Mouse (Mus musculus) ZHBTc4 (cell line): Measurements from ENCODE around the gene Armcx5.
A peak's percentile ranks its signal among the peaks of the same experiment; 100 is the strongest.
"Not testable (repeated sequence)": the region's sequence is repeated elsewhere in the genome, so short reads cannot be mapped to it uniquely, and the experiment has no call there.

Experiments
- DNase-seq: peaks from one replicate; pipeline ENCODE4 v3.0.0-alpha.2; 2011; ENCODE audit warnings: low read depth, low spot score

The Armcx5 gene

DNA sequence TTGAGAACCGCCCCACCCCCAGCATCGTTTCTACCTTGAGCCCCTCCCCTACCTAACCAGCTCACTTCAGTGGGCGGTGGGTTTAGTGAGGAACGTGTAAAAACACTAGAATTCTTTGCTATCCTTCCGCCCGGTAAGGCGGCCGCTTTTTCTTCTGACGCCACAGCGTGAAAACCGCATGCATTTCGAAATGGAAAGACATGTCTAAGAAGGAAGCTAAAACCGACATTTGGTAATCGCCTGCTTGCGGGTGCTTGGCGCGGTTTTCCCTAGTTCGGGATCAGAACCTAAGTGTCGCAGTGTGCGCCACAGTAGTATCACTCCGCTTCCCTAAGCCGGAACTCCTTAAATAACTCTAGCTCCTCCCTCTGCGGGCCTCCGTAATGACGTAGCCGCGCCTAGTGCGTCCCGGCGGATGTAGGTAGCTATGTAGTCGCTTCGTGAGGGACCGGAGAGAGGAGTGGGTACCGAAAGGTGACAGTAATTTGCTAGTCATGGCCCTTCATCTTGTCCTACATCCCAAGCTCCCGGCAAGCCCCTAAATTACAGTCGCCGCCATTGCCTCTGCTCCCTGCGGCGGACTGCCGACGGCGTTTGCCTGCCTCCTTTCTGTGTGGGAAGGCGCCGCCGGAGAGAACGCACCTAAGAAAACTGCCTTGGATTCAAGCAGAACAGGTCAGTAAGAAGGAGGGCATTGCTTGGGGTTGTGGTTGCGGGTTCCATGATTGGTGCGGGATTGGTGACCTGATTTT is at the start of gene Armcx5, which contains the start of gene Gprasp1:
Gene Armcx5, plus strand, starts transcription at position 430 of the 752 bp plus-strand sequence.
Gene Gprasp1, plus strand, starts transcription at position 430 of the 752 bp plus-strand sequence.
- peak; percentile 93 for DNase-seq

DNA sequence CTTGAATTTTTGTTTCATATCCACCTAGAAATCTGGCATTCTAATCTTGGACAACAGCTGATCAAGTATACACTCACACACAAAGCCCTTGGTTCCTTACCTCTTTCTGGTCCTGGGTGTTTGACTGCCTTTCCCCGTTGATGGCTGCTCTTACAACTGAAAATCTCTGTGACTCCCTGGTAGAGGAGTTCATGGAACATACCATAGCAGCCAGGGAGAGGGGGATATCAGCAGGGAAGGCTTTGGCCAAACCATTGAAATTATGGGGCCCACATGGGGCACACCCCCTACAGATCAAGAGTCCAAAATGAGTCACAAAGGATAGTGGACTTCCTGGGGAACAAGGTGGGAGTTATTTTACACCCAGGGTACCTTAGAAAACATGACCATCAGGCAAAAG is 48.9 kb upstream of the Armcx5 start, which contains the start of gene Tcp11x2:
Gene Tcp11x2, minus strand, starts transcription at position 158 of the 400 bp plus-strand sequence.
- DNase-seq = peak; percentile 1

DNA sequence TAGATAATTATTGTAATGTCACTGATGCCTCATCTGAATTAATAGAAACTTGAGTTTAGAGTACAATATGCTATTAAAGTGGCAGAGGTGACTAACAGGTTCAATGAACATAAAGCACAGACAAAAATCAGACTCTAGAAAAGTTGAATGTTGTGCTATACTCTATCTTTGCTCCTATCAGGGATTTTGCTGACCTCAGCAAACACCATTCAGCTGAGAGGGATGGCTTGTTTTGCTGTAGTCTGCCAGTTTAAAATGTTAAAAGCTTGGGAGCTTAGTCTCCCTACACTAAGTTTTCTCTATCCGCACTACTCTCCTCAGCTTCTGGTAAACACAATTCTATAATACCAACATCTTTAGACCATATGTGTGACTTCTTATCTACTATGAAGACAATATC is 39.4 kb upstream of the Armcx5 start:
- DNase-seq = no peak

DNA sequence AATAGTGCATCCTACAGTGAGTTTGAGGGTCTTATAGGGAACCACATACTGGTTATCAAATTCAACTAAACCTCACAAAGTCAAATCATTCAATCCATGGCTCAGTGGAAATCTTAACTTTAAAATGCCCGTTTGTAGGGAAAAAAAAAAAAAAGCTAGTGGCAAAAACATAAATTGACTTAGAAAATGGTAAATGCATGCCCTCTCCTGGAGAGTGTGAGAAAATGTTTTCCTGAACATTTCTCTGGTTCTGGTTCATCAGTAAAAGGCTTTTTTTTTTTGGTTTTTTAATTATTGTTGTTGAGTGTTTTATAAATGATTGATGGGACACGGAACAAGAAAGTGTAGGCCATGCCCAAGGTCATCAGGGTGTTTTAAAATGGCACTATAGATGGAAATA is 38.2 kb upstream of the Armcx5 start:
- no peak for DNase-seq

DNA sequence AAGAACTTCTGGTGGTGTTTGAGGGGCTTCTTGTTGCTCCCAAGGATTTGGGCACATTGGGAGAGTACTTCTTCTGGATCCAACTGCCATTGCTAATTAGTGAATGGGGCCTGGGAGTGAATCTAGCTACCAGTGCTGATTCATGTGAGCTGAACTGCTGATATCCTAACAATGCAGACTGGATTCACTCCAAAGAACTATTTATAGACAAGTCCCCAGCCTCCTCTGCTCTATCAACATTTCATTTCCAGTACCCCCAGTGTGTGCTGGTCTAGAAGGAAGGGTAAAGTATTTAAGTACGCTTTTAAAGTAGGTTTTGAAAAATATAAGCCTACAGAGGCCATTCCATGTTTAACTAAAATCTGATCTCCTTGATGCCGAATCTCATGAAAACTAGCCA is 29.7 kb upstream of the Armcx5 start:
- no peak for DNase-seq

GRCm38 (mm10) chrX:135725161-135725560 is 17.4 kb upstream of the Armcx5 start, which contains the start of gene Tmsb15a:
TSS of gene Tmsb15a (minus strand) at chrX:135725261.
- DNase-seq = no peak

DNA sequence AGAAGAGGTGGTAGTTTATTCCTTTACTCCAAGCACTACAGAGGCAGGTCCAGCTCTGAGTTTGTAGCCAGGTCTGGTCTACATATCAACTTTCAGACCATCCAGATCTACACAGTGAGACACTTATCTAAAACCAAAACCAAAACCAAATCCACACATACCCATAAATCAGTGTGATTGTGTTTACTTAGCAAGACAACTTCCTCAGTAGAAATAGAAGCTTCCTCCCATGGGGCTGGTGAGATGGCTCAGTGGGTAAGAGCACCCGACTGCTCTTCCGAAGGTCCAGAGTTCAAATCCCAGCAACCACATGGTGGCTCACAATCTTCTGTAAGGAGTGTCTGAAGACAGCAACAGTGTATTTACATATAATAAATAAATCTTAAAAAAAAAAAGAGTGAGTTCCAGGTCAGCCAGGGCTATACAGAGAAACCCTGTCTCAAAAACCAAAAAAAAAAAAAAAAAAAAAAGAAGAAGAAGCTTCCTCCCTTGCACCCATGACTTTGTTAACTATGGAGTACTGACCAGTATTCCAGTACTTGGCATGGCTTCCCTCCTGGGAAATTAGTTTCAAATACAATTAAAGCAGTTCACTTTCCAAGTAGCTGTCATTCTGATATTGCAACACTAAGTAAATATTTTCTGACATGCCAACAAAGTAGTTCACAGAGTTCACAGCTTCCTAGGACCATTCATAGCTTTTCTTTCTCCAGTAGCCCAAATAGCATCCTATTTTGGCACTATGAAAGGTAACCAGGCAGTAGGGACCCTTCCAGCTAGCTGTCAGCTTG is 3.6 kb upstream of the Armcx5 start:
- no peak for DNase-seq

GRCm38 (mm10) chrX:135743056-135743355 is 473 bp downstream of the Armcx5 start:
- no peak for DNase-seq

DNA sequence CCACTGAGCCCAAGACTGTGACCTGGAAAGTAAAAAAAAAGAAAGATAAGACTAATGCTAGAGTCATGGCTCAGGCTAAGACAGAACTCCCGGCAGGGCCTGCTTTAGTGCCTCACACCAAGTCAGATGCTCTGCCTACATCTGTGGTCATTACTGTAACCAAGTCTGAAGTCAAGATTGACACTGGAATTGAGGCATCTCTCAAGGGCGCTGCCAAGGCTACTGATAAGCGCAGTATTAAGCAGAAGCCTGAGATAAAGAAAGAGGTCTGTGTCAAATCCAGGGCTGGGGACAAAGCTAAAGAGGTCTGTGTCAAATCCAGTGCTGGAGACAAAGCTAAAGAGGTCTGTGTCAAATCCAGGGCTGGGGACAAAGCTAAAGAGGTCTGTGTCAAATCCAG is 2.8 kb downstream of the Armcx5 start:
- not testable (repeated sequence) for DNase-seq

DNA sequence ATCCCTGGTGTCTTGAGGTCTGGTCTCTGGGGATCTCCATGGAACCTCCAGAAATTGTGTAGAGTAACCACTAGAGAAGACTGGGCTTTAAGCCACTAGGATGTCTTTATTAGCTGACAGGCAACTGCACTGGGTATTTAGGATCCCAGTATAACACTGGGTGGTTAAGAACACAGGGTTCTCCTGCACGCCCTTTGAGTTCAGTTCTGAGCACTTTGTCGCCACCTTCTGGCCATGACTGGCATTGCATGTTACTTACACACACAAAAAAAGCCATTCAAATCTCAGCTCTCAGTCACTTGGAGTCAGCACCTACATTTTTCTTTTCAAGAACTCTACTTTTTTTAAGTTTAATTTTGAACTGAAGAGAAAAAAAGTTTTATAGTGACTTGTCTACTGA is 10.3 kb downstream of the Armcx5 start:
- DNase-seq = peak; percentile 70

DNA sequence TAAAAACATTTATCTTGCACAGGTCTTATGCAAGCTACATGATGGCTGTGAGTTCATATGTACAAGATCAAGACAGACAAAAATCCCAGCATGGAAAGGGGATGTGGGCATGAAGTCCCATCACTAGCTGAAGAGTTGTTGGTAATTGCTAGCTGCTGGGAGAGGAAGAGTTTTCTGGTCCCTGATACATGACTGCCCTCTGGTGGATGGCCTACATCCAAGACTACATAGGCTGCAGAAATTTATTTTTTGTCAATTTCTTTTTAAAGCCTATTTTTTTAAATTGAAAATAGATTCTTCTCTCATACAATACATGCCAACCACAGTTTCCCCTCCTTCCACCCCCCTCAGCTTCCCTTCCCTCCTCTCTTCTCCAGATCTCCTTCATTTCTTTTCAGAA is 19.2 kb downstream of the Armcx5 start:
- peak; percentile 18 for DNase-seq

DNA sequence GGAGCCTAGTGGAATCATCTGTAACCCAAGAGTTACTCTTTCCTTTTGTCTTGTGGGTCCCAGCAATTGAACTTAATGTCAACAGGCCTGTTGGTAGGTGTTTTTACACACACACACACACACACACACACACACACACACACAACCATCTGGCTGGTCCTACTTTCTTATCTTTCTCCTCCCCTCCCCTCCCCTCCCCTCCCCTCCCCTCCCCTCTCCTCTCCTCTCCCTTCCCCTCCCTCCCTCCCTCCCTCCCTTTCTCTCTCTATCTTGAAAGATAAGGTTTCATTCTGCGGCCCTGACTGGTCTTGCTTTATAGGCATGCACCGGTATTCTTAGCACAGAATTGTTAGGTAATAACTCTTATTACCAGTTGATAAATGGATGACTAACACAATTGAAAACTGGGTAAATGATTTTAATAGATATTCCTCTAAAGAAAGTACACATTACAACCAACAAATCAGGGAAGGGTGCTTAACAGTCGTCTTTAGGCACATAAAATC is 25.6 kb downstream of the Armcx5 start:
- DNase-seq = no peak

- DNase-seq = no peak
Observed at GRCm38 (mm10) chrX:135768565-135768964, 26.0 kb downstream of the Armcx5 start.

DNA sequence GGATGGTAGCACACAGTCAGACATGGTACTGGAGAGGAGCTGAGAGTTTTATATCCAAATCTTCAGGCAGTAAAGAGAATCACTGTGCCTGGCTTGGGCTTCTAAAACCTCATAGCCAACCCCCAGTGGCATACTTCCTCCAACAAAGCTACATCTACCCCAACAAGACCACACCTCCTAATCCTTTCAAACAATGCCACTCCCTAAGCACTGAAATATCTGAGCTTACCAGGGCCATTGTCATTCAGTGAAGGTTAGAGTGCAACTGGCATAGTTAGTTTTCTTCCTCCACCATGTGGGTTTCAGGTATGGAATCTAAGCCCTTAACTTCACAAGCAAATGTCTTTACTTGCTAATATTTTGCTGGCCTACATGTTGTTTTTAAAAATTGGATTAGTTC is 49.0 kb downstream of the Armcx5 start:
- peak; percentile 51 for DNase-seq

DNA sequence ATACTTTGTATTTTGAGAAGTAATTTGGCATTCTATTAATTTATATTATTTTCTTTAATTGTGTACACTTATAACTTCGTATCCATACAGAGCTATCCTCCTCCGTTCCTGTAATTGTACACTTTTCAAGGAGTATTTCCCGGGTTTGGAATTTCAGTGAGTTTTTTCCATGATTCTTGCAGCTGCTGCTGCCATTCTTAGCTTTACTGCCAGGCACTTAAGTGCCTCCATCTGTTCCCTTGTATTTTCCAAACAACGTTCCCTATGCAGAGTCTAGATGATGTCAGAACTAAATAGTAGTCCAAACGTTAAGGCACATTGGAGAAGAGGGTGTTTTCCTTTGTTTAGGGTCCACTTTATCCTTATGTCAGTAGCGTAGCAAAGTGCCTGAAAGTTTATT is 49.8 kb downstream of the Armcx5 start:
- DNase-seq = no peak

DNA sequence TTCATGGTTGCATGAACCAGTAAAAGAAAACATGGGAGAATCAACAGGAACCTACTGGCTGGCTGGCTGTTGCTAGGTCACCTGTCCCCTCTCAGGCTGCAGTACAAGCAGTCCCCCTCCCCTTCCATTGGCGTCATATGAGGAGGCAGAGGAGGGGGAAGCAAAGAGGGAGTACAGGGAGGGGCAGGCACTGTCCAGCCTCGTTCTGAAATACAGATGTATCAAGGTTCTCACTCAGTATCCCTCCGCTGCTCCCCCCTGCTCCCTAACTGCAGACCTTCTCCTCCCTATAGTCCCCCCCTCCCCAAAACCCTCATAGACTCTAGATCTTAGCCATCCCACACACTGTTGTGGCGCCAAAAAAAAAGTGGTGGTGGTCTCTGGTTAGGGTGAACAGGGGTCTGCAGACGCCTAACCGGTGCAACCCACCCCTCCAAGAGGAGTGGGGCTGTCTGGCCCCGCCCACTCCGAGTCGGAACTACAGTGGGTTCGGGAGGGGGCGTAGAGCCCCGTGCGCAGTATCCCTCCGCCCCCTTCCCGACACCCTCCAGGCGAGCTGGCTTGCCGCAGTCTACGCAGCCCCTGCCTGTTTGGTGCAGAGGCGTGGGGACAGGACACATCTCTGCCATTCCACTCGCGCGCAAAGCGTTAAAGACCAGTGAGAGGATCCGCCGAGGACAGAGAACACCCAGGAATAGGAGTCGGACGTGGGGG is 53.2 kb downstream of the Armcx5 start:
- DNase-seq = peak; percentile 78

DNA sequence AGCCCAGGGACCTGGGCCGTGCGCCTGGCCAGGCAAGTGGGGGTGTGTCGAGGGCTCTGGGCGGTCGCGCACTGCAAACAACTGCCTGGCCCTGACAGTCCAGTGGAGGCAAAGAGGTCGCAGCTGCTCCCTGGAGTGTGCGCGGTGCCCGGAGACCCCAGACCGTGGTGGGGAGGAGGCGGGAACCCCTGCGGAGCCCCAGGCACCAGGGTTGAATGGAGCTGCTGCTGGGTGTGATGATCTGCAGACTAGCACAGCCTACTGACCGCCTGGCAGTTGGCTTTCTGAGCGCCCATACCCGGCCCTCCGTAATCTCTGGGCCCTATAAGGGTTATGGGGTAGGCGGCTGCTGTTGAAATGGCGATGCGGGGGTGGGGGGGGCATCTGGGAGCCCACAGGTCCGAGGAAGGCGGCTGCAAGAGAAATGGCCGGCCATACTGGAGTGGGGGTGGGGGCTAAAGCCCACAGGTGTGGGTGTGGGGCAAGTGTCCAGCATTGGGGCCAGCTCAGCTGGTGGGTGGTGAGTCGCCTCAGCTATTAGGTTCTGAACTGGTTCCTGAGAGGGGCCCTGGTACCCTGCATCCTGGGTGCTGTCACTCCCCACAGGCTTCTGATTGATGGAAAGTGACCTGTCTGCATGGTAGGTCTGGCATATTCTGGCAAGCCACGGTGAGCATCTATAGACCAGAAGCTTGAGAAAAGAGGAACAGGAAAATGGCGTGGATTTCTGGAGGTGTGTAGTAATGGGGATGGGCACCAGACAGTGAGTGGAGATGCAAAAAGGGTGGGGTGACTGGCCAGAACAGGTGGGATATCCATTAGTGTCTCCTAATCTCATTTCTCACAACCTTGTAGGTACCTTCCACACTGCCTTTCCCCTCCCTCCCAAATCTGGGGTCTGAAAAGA is 54.0 kb downstream of the Armcx5 start:
- peak; percentile 4 for DNase-seq
